Mouse (Mus musculus): ENCODE measurements around the gene Myof. TPM values are rescaled to one million over a fixed set of nuclear protein-coding genes. Genes with fewer than 3 reads are reported as not detected.

The Myof gene
- polyA plus RNA-seq, 1 experiment from 2014 or later: 4.0 TPM

GRCm38 (mm10) chr19:37921098-37921497 lies 122.3 kb downstream of the Myof start:
- peaks cover 4% of the 10 kb centered on the region; the same call in 1 of the 2 replicates for H3K27me3 ChIP-seq (replicated peaks; ENCODE audit: low read depth, poor library complexity, severe bottlenecking)
- 47% methylated on average over 5 of the region's 5 CpGs for WGBS
- H3K36me3 ChIP-seq (replicated peaks): no peaks in the 10 kb centered on the region
- no peak for DNase-seq (ENCODE audit: low spot score)
- no peaks in the 10 kb centered on the region for H3K9me3 ChIP-seq
- no peak overlapping the region for H3K4me3 ChIP-seq
- peaks cover 36% of the 10 kb centered on the region for H3K4me1 ChIP-seq
- no peak overlapping the region for H3K27ac ChIP-seq (replicated peaks)

DNA sequence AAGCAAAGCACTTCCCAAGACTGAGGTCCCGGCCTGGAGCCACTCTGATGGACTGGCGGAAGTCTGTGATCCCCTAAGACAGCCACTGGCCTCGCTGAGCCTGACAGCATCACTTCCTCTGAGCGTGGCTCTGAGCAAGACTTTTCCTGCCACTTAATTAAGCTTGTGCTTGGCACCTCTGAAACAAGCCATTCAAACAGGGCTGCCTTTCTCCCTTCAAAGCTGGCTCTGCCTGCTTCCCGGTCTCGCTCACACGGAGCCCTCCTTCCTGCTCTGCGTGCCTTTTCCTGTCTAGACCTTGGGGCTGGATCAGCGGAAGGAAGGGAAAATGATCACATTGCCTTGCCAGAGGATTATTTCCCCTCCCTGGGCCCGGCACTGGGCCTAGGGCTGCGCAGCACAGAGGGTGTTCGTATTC lies 124.9 kb downstream of the Myof start:
- peak overlapping the region; percentile 77 for H3K27ac ChIP-seq (replicated peaks)
- DNase-seq (ENCODE audit: low spot score): peak; percentile 52

GRCm38 (mm10) chr19:37914261-37914660 lies 129.1 kb downstream of the Myof start:
- Histone ChIP-seq H3K4me3 (no peak overlapping the region), H3K36me3 (replicated peaks) (no peaks in the 10 kb centered on the region), H3K4me1 (peaks cover 18% of the 10 kb centered on the region), H3K27me3 (replicated peaks; ENCODE audit: low read depth, poor library complexity, severe bottlenecking) (peaks cover 4% of the 10 kb centered on the region; the same call in 1 of the 2 replicates), H3K9me3 (no peaks in the 10 kb centered on the region), H3K27ac (replicated peaks) (no peak overlapping the region)
- WGBS: 72% methylated on average over 4 of the region's 4 CpGs
- no peak for DNase-seq (ENCODE audit: low spot score)

More for the DNA sequence above, 124.9 kb downstream of the Myof start:
- Histone ChIP-seq H3K36me3 (replicated peaks) (no peaks in the 10 kb centered on the region), H3K27me3 (replicated peaks; ENCODE audit: low read depth, poor library complexity, severe bottlenecking) (peaks cover 4% of the 10 kb centered on the region; the same call in 1 of the 2 replicates), H3K9me3 (no peaks in the 10 kb centered on the region), H3K4me3 (no peak overlapping the region), H3K4me1 (peaks cover 32% of the 10 kb centered on the region)
- WGBS: 33% methylated on average over 12 of the region's 12 CpGs

GRCm38 (mm10) chr19:37912501-37912900 lies 130.9 kb downstream of the Myof start:
- no peaks in the 10 kb centered on the region for H3K36me3 ChIP-seq (replicated peaks)
- H3K27ac ChIP-seq (replicated peaks): no peak overlapping the region
- DNase-seq (ENCODE audit: low spot score): no peak
- H3K4me1 ChIP-seq: peaks cover 13% of the 10 kb centered on the region
- WGBS: 79% methylated on average over 6 of the region's 6 CpGs
- no peaks in the 10 kb centered on the region for H3K9me3 ChIP-seq
- H3K27me3 ChIP-seq (replicated peaks; ENCODE audit: low read depth, poor library complexity, severe bottlenecking): no peaks in the 10 kb centered on the region
- H3K4me3 ChIP-seq: no peak overlapping the region

GRCm38 (mm10) chr19:37909830-37910261 lies 133.5 kb downstream of the Myof start:
- peaks cover 28% of the 10 kb centered on the region for H3K4me1 ChIP-seq
- whole genome bisulfite sequencing: 68% methylated on average over 5 of the region's 5 CpGs
- DNase-seq (ENCODE audit: low spot score): no peak

GRCm38 (mm10) chr19:37907451-37908320 lies 135.7 kb downstream of the Myof start:
- Histone ChIP-seq H3K27ac (replicated peaks) (peak overlapping the region; percentile 81), H3K36me3 (replicated peaks) (no peaks in the 10 kb centered on the region), H3K27me3 (replicated peaks; ENCODE audit: low read depth, poor library complexity, severe bottlenecking) (peaks cover 8% of the 10 kb centered on the region; the same call in 1 of the 2 replicates), H3K4me1 (peaks cover 32% of the 10 kb centered on the region), H3K9me3 (no peaks in the 10 kb centered on the region), H3K4me3 (peak overlapping the region; percentile 27)
- peak; percentile 72 for DNase-seq (ENCODE audit: low spot score)
- WGBS: 26% methylated on average over 17 of the region's 17 CpGs

More at GRCm38 (mm10) chr19:37909830-37910261, 133.5 kb downstream of the Myof start:
- no peaks in the 10 kb centered on the region for H3K9me3 ChIP-seq
- no peaks in the 10 kb centered on the region for H3K36me3 ChIP-seq (replicated peaks)
- no peak overlapping the region; the same call in 1 of the 2 replicates for H3K27ac ChIP-seq (replicated peaks)
- no peak overlapping the region for H3K4me3 ChIP-seq
- no peaks in the 10 kb centered on the region for H3K27me3 ChIP-seq (replicated peaks; ENCODE audit: low read depth, poor library complexity, severe bottlenecking)

DNA sequence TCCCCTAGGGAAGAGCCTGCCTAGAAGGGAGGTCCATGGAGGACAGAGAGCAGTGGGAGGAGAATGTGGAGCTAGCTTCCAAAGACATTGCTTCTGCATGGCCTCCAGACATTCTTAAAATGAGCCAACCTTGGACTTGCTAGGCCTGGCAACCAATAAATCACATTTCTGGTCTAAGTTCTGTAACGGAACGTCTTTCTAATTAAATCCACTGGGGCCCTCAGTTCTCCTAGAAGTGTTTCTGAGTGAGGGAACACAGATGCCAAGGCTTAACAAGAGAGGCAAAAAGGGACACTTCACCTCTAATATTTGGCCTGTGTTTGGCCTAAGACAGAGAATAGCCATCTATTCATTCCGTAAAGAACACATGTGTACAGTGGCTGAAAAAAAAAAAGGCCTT lies 136.5 kb downstream of the Myof start:
- Histone ChIP-seq H3K27ac (replicated peaks) (peak overlapping the region; percentile 81), H3K4me1 (peaks cover 35% of the 10 kb centered on the region), H3K4me3 (no peak overlapping the region; the same call in 1 of the 2 replicates), H3K27me3 (replicated peaks; ENCODE audit: low read depth, poor library complexity, severe bottlenecking) (peaks cover 8% of the 10 kb centered on the region; the same call in 1 of the 2 replicates), H3K36me3 (replicated peaks) (no peaks in the 10 kb centered on the region), H3K9me3 (no peaks in the 10 kb centered on the region)
- 36% methylated on average over 3 of the region's 3 CpGs for WGBS
- no peak for DNase-seq (ENCODE audit: low spot score)

GRCm38 (mm10) chr19:37896081-37896480 lies 147.3 kb downstream of the Myof start:
- Histone ChIP-seq H3K4me1 (peaks cover 12% of the 10 kb centered on the region), H3K4me3 (no peak overlapping the region), H3K36me3 (replicated peaks) (no peaks in the 10 kb centered on the region), H3K27ac (replicated peaks) (0 out of 2 replicates have a peak overlapping the region, but pooled peaks have one; percentile 6), H3K9me3 (no peaks in the 10 kb centered on the region), H3K27me3 (replicated peaks; ENCODE audit: low read depth, poor library complexity, severe bottlenecking) (peaks cover 13% of the 10 kb centered on the region)
- no peak for DNase-seq (ENCODE audit: low spot score)
- 51% methylated on average over 7 of the region's 7 CpGs for WGBS

DNA sequence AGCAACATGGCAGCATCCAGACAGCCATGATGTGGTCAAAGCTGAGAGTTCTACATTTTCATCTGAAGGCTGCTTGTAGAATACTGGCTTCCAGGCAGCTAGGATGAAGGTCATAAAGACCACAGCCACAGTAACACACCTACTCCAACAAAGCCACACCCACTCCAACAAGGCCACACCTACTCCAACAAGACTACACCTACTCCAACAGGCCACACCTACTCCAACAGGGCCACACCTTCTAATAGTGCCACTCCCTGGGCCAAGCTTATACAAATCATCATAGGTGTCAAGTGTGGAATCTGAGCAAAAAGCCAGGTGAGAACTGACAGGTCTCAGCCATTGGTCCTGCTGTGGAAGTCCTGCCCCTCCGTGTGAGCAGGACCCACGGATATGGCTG lies 152.4 kb downstream of the Myof start:
- H3K36me3 ChIP-seq (replicated peaks): no peaks in the 10 kb centered on the region
- H3K27me3 ChIP-seq (replicated peaks; ENCODE audit: low read depth, poor library complexity, severe bottlenecking): peaks cover 51% of the 10 kb centered on the region
- H3K4me1 ChIP-seq: peaks cover 12% of the 10 kb centered on the region
- 87% methylated on average over 2 of the region's 2 CpGs for WGBS
- DNase-seq (ENCODE audit: low spot score): no peak
- H3K9me3 ChIP-seq: no peaks in the 10 kb centered on the region
- no peak overlapping the region for H3K27ac ChIP-seq (replicated peaks)
- no peak overlapping the region for H3K4me3 ChIP-seq

DNA sequence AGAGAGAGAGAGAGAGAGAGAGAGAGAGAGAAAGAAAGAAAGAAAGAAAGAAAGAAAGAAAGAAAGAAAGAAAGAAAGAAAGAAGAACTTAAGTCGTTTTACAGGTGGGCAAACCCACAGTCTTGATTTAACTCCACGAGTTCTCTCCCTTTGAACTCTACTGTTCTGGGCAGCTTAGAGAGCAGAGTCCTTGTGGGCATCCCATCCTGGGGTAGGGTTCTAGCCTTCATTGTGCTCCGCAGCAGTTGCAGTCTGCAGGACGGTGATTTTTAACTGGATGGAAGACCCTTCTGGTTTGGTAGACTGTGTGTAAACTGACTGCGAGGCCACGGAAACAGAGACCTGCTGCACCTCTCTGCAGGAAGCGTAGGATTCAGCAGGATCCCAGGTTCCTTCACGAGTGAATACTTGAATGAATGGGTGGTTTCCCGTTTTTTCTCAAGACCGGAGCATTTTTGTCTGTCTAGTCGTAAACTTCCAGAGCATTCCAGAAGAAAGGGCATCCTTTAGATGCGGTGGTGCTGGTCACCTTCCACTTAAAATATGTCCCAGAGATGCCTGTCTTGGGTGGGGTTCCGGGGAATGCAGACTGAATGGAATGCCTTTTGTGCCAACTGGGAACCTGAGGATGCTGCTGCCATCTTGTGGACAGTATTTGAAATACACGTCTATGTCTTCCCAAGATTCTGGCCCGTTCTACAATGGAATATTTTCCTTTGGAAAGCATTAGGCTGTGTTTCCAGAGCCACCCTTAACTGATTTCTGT lies 156.8 kb downstream of the Myof start:
- peak; percentile 73 for DNase-seq (ENCODE audit: low spot score)
- peak overlapping the region; percentile 42 for H3K4me3 ChIP-seq
- H3K9me3 ChIP-seq: no peaks in the 10 kb centered on the region
- H3K36me3 ChIP-seq (replicated peaks): no peaks in the 10 kb centered on the region
- peaks cover 37% of the 10 kb centered on the region for H3K4me1 ChIP-seq
- peaks cover 79% of the 10 kb centered on the region for H3K27me3 ChIP-seq (replicated peaks; ENCODE audit: low read depth, poor library complexity, severe bottlenecking)
- 14% methylated on average over 15 of the region's 15 CpGs for WGBS
- peak overlapping the region; percentile 78 for H3K27ac ChIP-seq (replicated peaks)

GRCm38 (mm10) chr19:37881431-37882081 lies 161.8 kb downstream of the Myof start:
- Histone ChIP-seq H3K9me3 (no peaks in the 10 kb centered on the region), H3K27ac (replicated peaks) (peak overlapping the region; percentile 30; the same call in 1 of the 2 replicates), H3K27me3 (replicated peaks; ENCODE audit: low read depth, poor library complexity, severe bottlenecking) (peaks cover 95% of the 10 kb centered on the region), H3K4me1 (peaks cover 66% of the 10 kb centered on the region), H3K36me3 (replicated peaks) (no peaks in the 10 kb centered on the region), H3K4me3 (no peak overlapping the region)
- DNase-seq (ENCODE audit: low spot score): peak; percentile 68
- WGBS: 1% methylated on average over 9 of the region's 9 CpGs
